Mouse (Mus musculus) C2C12 (cell line): ENCODE data around the gene Dennd6a. TPM values are rescaled to one million over a fixed set of nuclear protein-coding genes. Genes with fewer than 3 reads are reported as not detected.

Experiments used
- H3K27me3 ChIP-seq: one replicate; pipeline ENCODE4 v1.6.1; 2011; ENCODE audit not compliant: control insufficient read depth, insufficient read depth, insufficient read length
- H3K36me3 ChIP-seq: one replicate; pipeline ENCODE4 v1.6.1; 2011; ENCODE audit not compliant: control insufficient read depth, insufficient read depth
- H3K4me3 ChIP-seq: one replicate; pipeline ENCODE4 v1.5.1; 2011; ENCODE audit warnings: mild to moderate bottlenecking, control low read depth; ENCODE audit not compliant: poor library complexity, insufficient read depth, severe bottlenecking
- H3K79me2 ChIP-seq: one replicate; pipeline ENCODE4 v1.6.1; 2011; ENCODE audit not compliant: control insufficient read depth, insufficient read depth
- H3K79me3 ChIP-seq: one replicate; pipeline ENCODE4 v1.6.1; 2011; ENCODE audit warnings: low read depth, control low read depth
- H3ac ChIP-seq: one replicate; pipeline ENCODE3; 2011; ENCODE audit warnings: low read depth; ENCODE audit not compliant: control insufficient read depth, insufficient read length
- CEBPB ChIP-seq: IDR thresholded peaks from one replicate; pipeline ENCODE4 v1.6.1; 2011; ENCODE audit warnings: low read depth, mild to moderate bottlenecking, control low read depth, moderate library complexity
- CTCF ChIP-seq: IDR thresholded peaks from one replicate; pipeline ENCODE4 v1.5.1; 2011; ENCODE audit not compliant: control insufficient read depth, insufficient read depth, insufficient read length
- FOSL1 ChIP-seq: IDR thresholded peaks from one replicate; pipeline ENCODE4 v1.8.0; 2011; ENCODE audit warnings: mild to moderate bottlenecking, low read length; ENCODE audit not compliant: poor library complexity, insufficient read depth, severe bottlenecking
- MAX ChIP-seq: IDR thresholded peaks from one replicate; pipeline ENCODE4 v1.6.1; 2011; ENCODE audit warnings: mild to moderate bottlenecking, control low read depth
- MYOD1 ChIP-seq: IDR thresholded peaks from one replicate; pipeline ENCODE4 v1.6.1; 2011; ENCODE audit warnings: low read depth; ENCODE audit not compliant: control insufficient read depth, insufficient read length
- MYOG ChIP-seq: IDR thresholded peaks from one replicate; pipeline ENCODE4 v1.6.1; 2011; ENCODE audit not compliant: control insufficient read depth, insufficient read length; ENCODE audit errors: extremely low read depth
- USF1 ChIP-seq: IDR thresholded peaks from one replicate; pipeline ENCODE4 v1.6.1; 2011; ENCODE audit warnings: low read depth, mild to moderate bottlenecking, control low read depth, moderate library complexity
- polyA plus RNA-seq: library from polyadenylated mRNA; unstranded; fragments of >200 nt; fragmentation: generic; extraction: Trizol; gene quantifications from one replicate; pipeline ENCODE4 v1.2.1, GENCODE M21; 2012; ENCODE audit warnings: missing spikeins

The Dennd6a gene
- polyA plus RNA-seq, 1 experiment: 3.7 TPM

DNA sequence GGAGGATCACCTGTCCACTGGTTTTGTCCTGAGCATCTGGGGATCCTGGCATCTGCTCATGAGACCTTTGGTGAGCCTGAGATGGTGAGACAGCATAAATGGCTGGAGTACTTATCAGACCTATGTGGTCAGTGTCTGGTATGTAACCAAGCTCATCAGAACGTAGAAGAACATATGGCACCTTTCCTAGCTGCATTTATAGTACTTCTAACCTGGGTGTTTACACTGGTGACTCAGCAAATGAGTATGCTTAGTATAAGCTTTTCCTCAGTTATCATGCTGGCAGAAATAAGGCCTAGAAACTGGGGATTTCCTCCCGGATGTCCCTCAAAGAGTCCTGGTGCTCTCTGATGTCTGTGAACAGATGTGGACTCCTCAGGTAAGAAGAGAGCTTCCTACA, 11.4 kb upstream of the Dennd6a start:
- Histone ChIP-seq H3K4me3 (no peak overlapping the region), H3ac (no peak overlapping the region), H3K79me3 (no peaks in the 10 kb centered on the region), H3K27me3 (no peaks in the 10 kb centered on the region), H3K36me3 (no peaks in the 10 kb centered on the region), H3K79me2 (no peaks in the 10 kb centered on the region)
- no peak for TF ChIP-seq FOSL1
- TF ChIP-seq MYOG: no peak
- TF ChIP-seq CTCF: no peak
- no peak for TF ChIP-seq CEBPB
- TF ChIP-seq MAX: no peak
- TF ChIP-seq MYOD1: no peak
- no peak for TF ChIP-seq USF1

DNA sequence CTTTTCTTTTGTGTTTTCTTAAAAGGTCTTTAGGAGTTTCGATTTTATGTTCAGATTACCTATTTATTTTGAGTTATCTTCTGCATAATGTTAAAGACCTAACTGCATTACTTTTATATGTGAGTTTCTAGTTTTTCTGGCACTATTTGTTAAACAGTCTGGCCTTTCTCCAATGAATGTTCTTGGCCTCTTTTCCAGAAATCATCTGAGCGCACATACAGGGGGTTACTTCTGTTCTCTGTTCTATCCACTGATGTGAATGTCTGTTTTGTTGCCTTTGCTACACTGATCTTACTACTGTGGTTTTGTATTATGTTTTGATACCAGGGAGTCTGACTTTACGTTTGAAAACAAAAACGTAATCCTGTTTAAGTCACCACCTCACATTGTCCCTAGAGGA, 3.8 kb upstream of the Dennd6a start:
- TF ChIP-seq USF1 (no peak), MAX (no peak), MYOG (no peak), MYOD1 (no peak), CEBPB (no peak), CTCF (no peak), FOSL1 (no peak)
- no peak overlapping the region for H3ac ChIP-seq
- no peaks in the 10 kb centered on the region for H3K36me3 ChIP-seq
- H3K79me2 ChIP-seq: no peaks in the 10 kb centered on the region
- no peaks in the 10 kb centered on the region for H3K79me3 ChIP-seq
- H3K4me3 ChIP-seq: no peak overlapping the region
- no peaks in the 10 kb centered on the region for H3K27me3 ChIP-seq

DNA sequence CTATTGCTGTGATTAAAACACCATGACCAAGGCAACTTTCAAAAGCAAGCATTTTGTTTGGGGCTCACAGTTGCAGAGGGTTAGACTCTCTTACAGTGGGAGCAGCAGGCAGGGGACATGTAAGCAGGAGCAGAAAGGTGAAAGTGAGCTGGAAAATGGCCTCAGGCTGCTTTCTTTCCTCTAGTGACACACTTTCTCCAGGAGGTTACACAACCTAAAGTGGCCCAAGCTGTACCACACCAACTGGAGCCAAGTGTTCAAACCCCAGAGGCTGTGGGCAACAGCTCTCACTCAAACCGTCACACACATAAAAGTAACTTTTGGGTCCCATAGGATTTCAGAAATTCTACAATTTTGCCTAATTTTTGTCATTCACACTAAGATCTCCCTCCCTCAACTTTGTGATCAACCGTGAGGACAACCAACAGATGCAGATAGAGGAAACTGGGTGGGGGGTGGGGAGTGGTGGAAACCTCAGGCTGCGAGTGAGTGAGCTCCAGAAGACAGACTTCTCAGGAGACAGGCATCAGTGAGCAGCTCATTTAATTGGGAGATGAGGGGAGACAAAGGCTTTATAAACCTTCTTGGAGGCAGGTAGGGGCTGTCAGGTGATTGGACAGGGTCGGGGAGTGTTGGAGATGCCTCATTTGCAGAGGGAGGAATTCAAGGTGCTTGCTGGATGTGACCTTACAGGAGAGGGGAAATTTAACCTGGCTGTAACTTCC, 1.5 kb upstream of the Dennd6a start:
- Histone ChIP-seq H3K36me3 (no peaks in the 10 kb centered on the region), H3ac (no peak overlapping the region), H3K79me2 (no peaks in the 10 kb centered on the region), H3K79me3 (no peaks in the 10 kb centered on the region), H3K4me3 (no peak overlapping the region), H3K27me3 (no peaks in the 10 kb centered on the region)
- TF ChIP-seq CEBPB (no peak), MYOG (no peak), USF1 (no peak), MYOD1 (no peak), FOSL1 (no peak), CTCF (no peak), MAX (no peak)

DNA sequence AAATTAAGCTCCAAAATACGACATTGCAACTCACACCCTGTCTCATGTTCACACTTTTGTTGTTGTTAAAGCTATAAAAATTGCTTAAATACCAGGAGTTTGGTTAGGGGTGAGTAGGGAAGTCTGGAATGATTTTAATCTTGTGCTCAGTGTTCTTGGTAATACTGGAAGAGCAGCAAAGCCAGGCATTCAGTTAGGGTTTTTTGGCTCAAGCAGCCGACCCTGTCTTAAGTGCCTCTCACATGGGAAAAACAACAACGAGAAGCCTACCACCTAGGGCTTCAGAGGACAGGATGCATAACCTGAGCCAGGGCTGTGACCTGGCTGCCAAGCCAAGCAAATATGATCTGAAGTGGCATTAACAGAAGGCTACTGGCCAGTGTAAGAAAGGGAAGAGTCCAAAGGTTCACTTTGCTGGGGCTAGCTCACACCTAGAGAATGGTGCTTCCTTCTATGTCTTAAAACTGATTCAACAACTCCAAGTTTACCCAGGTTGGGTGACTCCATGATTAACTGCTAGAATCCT, 2.7 kb downstream of the Dennd6a start:
- TF ChIP-seq MAX: no peak
- TF ChIP-seq CTCF: no peak
- no peak for TF ChIP-seq MYOG
- TF ChIP-seq FOSL1: no peak
- TF ChIP-seq USF1: no peak
- no peak for TF ChIP-seq MYOD1
- no peak for TF ChIP-seq CEBPB
- no peaks in the 10 kb centered on the region for H3K36me3 ChIP-seq
- no peak overlapping the region for H3K4me3 ChIP-seq
- peaks cover 13% of the 10 kb centered on the region for H3K79me3 ChIP-seq
- no peaks in the 10 kb centered on the region for H3K27me3 ChIP-seq
- H3K79me2 ChIP-seq: peaks cover 19% of the 10 kb centered on the region
- no peak overlapping the region for H3ac ChIP-seq

DNA sequence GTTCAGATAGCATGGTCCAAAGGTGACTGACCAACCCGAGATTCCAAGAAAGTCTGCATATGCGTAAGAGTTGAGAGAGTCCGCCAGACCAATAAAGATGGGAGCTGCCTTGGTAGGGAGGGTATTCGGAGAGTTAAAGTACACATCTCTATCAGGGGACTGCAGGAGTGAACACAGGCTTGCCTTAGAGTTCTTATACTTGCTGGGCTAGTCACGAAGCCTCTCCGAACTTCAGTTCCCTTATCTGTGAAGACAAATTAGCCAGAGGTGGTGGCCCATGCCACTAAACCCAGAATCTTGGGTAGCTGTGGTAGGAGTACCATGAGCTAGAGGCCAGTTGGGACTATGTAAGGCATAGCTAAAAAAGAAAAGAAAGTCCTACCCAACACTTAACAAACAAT, 5.1 kb downstream of the Dennd6a start:
- TF ChIP-seq CEBPB (no peak), MYOG (no peak), MYOD1 (no peak)
- peaks cover 6% of the 10 kb centered on the region for H3K36me3 ChIP-seq
- peaks cover 44% of the 10 kb centered on the region for H3K79me2 ChIP-seq
- no peak overlapping the region for H3ac ChIP-seq
- H3K27me3 ChIP-seq: no peaks in the 10 kb centered on the region
- H3K79me3 ChIP-seq: peaks cover 30% of the 10 kb centered on the region
- no peak overlapping the region for H3K4me3 ChIP-seq

DNA sequence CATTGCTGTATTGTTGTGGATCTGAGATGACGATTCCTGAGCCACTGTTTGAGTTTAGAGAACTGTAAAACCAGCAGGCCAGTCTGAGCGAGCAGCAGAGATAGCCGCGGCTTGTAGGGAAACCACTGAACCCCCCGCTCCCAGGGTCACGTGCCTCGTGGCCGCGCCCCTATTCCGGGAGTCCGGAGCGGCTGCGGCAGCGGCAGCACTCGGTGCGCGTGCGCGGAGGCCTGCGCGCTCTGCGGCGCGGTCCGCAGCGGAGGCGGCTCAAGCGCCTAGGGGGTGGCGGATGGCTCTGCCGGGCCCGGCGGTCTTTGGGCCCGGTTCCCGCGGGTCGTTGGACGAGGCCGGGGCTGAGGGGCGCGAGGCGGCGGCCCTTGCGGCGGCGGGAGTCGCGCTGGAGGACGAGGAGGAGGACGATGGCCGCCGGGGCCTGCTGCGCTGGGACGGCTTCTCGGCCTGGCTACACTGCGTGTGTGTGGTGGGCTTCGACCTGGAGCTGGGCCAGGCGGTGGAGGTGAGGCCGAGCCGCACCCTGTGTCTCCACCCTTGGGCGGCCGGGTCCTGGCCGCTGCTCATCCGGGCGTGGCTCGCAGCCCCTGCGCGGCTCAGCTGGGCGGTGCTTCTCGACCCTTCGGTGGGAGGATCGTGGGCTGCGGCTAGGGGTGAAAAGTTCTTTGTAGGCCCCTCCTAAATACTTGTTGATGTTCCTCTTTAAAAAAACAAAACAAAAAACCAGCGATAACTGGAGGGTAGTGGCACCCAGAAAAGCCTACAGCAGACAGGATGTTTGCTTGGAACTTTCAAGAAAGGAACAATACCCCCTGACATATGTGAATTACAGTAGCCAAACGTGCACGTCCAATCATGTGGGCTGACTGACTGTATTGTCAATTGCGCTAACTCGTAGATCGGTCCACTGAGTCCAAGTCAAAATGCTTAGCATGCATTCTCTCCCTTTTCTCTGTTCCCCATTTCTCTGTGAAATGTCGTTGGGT, 6.0 kb downstream of the Dennd6a start:
- TF ChIP-seq CEBPB (no peak), MYOD1 (no peak), USF1 (peak; percentile 96), MYOG (no peak), MAX (peak; percentile 54), CTCF (no peak), FOSL1 (no peak)
- peaks cover 52% of the 10 kb centered on the region for H3K79me2 ChIP-seq

More for the DNA sequence above, 6.0 kb downstream of the Dennd6a start:
- H3K36me3 ChIP-seq: peaks cover 10% of the 10 kb centered on the region
- H3K4me3 ChIP-seq: peak overlapping the region; percentile 74
- H3ac ChIP-seq: peak overlapping the region; percentile 91
- no peaks in the 10 kb centered on the region for H3K27me3 ChIP-seq
- peaks cover 36% of the 10 kb centered on the region for H3K79me3 ChIP-seq
